Mouse (Mus musculus) E14TG2a.4 (cell line): ENCODE measurements around the gene Ube2j2.

ENCODE experiments used
- CTCF ChIP-seq: conservative IDR thresholded peaks from 2 replicates; pipeline ENCODE4 v1.5.1; 2014; ENCODE audit warnings: low read length
- NANOG ChIP-seq: IDR thresholded peaks from 2 replicates; pipeline ENCODE4 v1.6.1; 2014; ENCODE audit warnings: borderline replicate concordance, low read length, mixed read lengths
- POU5F1 ChIP-seq: IDR thresholded peaks from 2 replicates; pipeline ENCODE4 v1.6.1; 2014; ENCODE audit warnings: low read length, borderline replicate concordance

DNA sequence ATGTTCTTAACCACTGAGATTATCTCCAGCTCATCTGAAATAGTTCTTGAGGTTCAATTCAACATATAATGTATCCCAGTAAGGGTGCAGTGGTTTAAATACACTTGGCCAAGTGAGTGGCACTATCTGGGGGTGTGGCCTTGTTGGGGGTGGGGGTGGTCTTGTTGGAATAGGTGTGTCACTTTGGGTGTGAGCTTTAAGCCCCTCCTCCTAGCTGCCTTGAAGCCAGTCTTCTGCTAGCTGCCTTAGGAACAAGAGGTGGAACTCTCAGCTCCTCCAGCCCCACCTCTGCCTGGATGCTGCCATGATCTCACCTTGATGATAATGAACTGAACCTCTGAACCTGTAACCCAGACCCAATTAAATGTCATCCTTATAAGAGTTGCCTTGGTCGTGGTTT lies 11.6 kb upstream of the Ube2j2 start:
- no peak for TF ChIP-seq CTCF
- no peak for TF ChIP-seq NANOG
- no peak for TF ChIP-seq POU5F1
